Comparison of ENCODE assay signal across 12 mouse cellular contexts in genomic region chr1:72166468-72166814, GRCm38 (mm10).
"Had no signal": no experiment of that assay in that cellular context is flagged by ENCODE, and none has a peak within 500 bp of the region (broad histone marks: within the 10 kb centered on the region; RNA-seq: fewer than 3 reads in every experiment).

No protein-coding gene starts in this region.

- H3K4me3 ChIP-seq: neural tube, embryonic 15.5 days; stomach, embryonic 15.5 days had no signal

- H3K9me3 ChIP-seq: neural tube, embryonic 15.5 days; stomach, embryonic 15.5 days had no signal

- H3K27me3 ChIP-seq: neural tube, embryonic 15.5 days; stomach, embryonic 15.5 days had no signal

- H3K4me1 ChIP-seq: neural tube, embryonic 15.5 days; stomach, embryonic 15.5 days had no signal

- H3K36me3 ChIP-seq: neural tube, embryonic 15.5 days; stomach, embryonic 15.5 days had no signal

- H3K9ac ChIP-seq: neural tube, embryonic 15.5 days; stomach, embryonic 15.5 days had no signal

- DNase-seq: retina, postnatal 1 day; right cerebral cortex, adult 18-20 months; right cerebral cortex, postnatal 25 days; spleen, adult 18-20 months; thymus, adult 18-20 months; thymus, adult 2 months; thymus, postnatal 14 days; thymus, postnatal 25 days; thymus, postnatal 36 days had no signal

- H3K27ac ChIP-seq: neural tube, embryonic 15.5 days; stomach, embryonic 15.5 days; stomach, postnatal 0 days had no signal

- H3K4me2 ChIP-seq: neural tube, embryonic 15.5 days; stomach, embryonic 15.5 days had no signal
